Mouse (Mus musculus) lung, postnatal 4 days (tissue): Measurements from ENCODE around the gene Rcn3.

Source experiments
- DNase-seq, 2 experiments: peaks; one replicate each; pipeline ENCODE4 v3.0.0; 2021

The Rcn3 gene

DNA sequence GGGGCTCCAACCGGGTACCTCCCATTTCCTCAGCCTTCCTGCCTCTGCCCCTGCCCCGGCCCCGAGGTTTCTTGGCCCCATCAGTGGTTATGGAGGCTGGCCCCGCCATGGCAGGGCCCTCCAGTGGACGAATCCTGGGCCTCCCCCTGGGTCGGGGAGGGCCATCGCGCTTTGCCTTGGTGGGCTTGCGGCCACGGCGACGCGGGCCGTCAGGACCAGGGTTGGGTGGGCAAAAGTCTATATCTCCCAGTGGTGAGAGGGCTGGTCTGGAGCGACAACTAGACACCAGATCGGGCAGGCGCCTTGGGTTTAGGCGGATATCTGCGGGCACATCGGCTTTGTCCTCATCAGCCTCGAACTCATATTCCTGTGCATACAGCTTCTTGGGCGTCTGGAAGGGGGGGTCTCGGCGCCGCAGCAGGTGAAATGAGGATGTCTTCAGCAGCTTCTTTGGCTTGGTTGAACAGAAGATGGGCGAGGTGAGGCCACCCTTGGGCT is 45.1 kb downstream of the Rcn3 start:
- DNase-seq: no peak

GRCm38 (mm10) chr7:45045741-45046140 is 46.3 kb downstream of the Rcn3 start:
- no peak for DNase-seq

- DNase-seq: no peak
Measured at GRCm38 (mm10) chr7:45043307-45043706, 48.7 kb downstream of the Rcn3 start.

GRCm38 (mm10) chr7:45040851-45041250 is 51.2 kb downstream of the Rcn3 start:
- no peak for DNase-seq

- DNase-seq: no peak
Measured at GRCm38 (mm10) chr7:45038411-45038810, 53.6 kb downstream of the Rcn3 start.

DNA sequence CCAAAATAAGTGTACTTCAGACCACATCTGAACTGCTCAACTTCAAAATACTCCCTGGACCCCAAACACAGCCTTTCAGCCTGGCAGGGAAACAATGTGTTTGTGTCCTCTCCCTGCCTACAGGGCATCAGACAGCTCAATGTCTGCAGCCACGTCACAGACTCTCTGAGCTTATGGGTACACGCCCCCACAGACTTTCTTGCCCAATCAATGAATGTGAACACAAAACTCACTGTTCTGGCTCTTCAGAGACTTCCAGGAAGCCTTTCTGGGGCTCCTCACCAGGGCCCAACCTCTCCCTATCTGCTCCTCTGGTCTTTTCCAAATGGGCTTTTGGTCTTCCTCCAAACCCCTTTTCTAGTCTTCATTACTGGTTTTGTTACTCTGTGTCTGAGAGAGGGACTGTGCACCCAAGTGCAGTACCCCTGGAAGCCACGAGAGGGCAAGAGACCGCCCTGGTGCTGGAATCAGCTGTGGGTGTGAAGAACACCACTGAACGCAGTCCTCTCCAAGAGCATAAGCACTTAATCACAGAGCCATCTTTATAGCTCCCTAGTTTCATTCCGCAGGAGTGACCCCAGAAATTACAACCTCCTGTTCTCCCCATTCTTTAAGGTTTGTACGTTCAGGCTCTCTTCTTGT is 54.2 kb downstream of the Rcn3 start:
- DNase-seq: peak; percentile 68 to 81

DNA sequence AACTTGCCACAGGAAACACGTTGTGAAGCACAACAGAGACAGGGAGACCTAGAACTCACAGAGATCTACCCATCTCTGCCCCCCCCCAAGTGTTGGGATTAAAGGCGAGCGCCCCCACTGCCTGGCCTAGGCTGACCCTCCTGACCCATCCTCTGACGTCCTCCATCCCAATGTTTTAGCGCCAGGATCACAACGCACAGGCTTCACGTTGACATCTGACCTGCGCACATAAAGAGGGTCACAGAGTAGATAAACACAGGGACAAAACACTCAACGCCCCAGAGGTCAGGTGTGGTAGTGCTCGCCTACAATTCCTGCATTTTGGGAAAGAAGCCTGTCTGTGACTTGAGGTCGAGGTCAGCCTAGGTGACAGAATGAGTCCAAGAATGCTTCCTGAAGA is 55.3 kb downstream of the Rcn3 start:
- no peak for DNase-seq

DNA sequence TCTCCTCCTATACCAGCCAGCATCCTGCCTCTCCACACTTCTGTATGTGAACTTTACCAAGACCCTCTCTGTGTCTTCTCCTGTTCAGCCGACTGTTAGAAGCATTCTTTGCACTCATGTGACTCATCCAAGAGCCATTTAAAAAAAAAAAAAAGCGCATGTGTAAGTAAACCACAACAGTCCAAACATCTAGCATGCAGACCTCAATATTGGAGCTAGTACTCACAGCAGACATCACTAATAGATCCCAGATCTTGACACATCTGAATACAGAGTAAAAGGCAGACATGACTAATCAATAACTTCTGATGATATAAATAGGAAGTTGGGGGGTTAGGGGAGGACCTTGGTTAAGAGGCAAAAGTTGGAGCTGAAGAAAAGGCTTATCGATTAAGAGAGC is 56.4 kb downstream of the Rcn3 start:
- no peak for DNase-seq

DNA sequence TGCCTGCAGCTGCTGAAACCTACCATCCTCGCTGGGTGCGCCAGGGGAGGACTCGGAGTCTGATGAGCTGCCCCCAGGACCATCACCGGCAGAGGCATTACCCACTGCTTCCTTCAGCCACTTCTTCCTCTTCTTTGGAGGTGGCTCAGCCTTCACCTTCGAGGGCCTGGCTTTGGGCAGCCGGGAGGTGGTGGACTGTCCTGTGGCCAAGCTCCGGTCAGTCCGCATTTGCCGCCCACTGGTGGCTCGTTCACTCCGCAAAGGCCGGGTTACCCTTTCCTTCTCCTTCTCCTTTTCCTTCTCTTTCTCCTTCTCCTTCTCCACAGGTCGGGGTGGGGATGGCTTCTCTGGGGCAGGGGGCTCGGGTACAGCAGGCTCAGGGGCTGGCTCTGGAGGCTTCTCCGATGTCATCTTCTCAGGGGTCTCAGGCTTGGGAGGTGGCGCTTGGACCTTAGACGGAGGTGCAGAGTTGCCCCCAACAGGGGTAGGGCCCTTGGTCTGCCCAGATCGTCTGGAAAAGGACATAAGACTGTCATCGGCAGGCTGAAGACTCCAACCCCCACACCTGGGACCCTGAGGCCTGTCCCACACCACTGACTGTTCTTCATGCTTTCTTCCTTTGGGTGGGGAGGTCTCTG is 58.2 kb downstream of the Rcn3 start:
- DNase-seq: no peak
